Mouse (Mus musculus): ENCODE measurements around the gene Kndc1.

DNA sequence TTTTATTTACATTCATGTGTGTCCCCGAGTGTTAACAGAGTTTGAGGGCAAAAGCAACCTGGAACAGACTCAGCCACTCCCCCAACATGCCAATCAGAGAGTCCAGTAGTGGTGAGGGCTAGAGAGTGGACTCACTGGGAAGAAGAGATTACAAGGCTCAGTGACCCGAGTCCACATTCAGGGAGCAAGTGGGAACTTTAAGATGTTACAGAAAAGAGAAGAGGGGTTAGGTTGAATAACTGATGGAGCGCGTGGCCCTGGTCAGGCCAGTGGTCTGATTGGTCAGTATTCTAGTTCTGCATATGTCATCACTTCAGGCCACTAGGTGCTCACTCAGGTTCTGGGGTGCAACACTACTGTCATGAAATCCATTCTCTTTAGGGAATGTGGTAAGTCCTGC is 72.7 kb downstream of the Kndc1 start:
- TF ChIP-seq POLR2A (IDR thresholded peaks at IDR 0.05; ENCODE audit: insufficient read depth, low read length) = no peak
- no peak for TF ChIP-seq CTCF (IDR thresholded peaks at IDR 0.05; ENCODE audit: low read depth, low read length)

Data from ES-Bruce4 (cell line).